Mouse (Mus musculus) limb, embryonic 15.5 days (tissue): ENCODE measurements at regions not wholly inside any gene's neighbourhood (a gene's known extent, or its start where the extent isn't known, plus 50 kb on each side); places are given as distances from the start of the nearest gene placed in this dataset.

Source experiments
- ATAC-seq: fragments of 200-750 bp; cut with Nextera tagmentation; 2 replicates; pipeline ENCODE4 v1.8.0; 2017; ENCODE audit warnings: low read depth, moderate TSS enrichment; ENCODE audit not compliant: insufficient number of reproducible peaks, low FRiP score, low TSS enrichment
- H3K27ac ChIP-seq: fragments of 300-500 bp; sonication (generic); 2 replicates; pipeline ENCODE4 v1.5.1; 2015; ENCODE audit warnings: moderate library complexity, mild to moderate bottlenecking, inconsistent platforms
- H3K27me3 ChIP-seq: fragments of 300-500 bp; sonication (generic); 2 replicates; pipeline ENCODE4 v1.6.1; 2015; ENCODE audit warnings: inconsistent platforms
- H3K36me3 ChIP-seq: fragments of 300-500 bp; sonication (generic); 2 replicates; pipeline ENCODE4 v1.6.1; 2015; ENCODE audit warnings: inconsistent platforms
- H3K4me1 ChIP-seq: fragments of 300-500 bp; sonication (generic); 2 replicates; pipeline ENCODE4 v1.6.1; 2015; ENCODE audit warnings: inconsistent platforms
- H3K4me2 ChIP-seq: fragments of 300-500 bp; sonication (generic); 2 replicates; pipeline ENCODE4 v1.6.1; 2015; ENCODE audit warnings: mild to moderate bottlenecking, inconsistent platforms
- H3K4me3 ChIP-seq: fragments of 300-500 bp; sonication (generic); 2 replicates; pipeline ENCODE4 v1.5.1; 2015; ENCODE audit warnings: mild to moderate bottlenecking, inconsistent platforms
- H3K9ac ChIP-seq: fragments of 300-500 bp; sonication (generic); 2 replicates; pipeline ENCODE4 v1.6.1; 2015; ENCODE audit warnings: inconsistent platforms
- H3K9me3 ChIP-seq: fragments of 300-500 bp; sonication (generic); 2 replicates; pipeline ENCODE4 v1.6.1; 2016; ENCODE audit warnings: inconsistent platforms
- WGBS: fragments of 180-500 bp; shearing (Covaris S2); methylation state at CpG from one replicate; pipeline ENCODE4 v1.1.7; 2015; 5-methylcytosine and 5-hydroxymethylcytosine counted together

DNA sequence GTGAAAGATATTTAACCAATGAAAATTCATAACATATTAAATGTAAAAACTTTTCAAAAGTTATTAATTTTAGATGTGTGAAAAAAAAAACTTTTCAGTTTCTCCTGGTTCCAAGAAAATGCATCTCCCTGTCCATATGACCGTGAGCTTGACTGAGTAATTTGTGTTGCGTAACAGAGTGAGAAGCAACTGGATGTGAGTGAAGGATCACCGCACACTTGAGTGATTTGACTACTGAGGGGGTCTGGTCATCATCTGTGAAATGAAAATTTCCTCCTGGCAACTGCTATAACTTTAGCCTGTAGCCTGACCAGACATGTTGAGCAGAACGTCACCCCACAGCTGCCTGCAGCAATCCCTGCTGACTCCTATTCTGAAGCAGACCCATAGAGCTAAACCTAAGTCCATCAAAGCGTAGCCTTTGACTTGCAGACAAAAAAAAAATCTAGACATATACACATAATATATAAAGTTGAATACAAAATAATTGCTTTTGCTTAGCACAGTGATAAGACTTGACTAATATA lies 461.2 kb downstream of the Brinp3 start:
- H3K9ac ChIP-seq = no peak overlapping the region
- H3K27ac ChIP-seq = no peak overlapping the region
- no peak overlapping the region for H3K4me2 ChIP-seq
- no peak for ATAC-seq
- H3K27me3 ChIP-seq = no peaks in the 10 kb centered on the region
- H3K4me3 ChIP-seq = no peak overlapping the region
- no peaks in the 10 kb centered on the region for H3K9me3 ChIP-seq
- H3K36me3 ChIP-seq = no peaks in the 10 kb centered on the region
- H3K4me1 ChIP-seq = no peaks in the 10 kb centered on the region
- WGBS = 75% methylated on average over 5 of the region's 5 CpGs

DNA sequence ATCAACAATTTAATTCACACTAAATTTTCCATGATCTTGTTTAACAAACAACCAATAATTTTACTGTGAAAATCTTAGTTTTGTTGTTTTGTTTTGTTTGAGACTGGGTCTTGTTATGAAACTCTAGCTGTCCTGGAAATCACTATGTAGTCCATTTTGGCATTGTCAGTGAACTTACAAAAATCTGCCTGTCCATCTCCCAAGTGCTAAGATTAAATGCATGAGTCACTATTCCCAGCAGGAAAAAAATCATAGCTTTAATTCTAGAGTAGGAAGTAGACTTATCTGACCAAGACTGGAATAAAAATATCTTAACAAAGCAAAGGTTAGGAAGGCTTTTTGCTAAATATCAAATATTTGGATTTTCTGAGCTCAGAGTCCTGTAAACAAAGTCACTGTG lies 461.8 kb downstream of the Brinp3 start:
- Histone ChIP-seq H3K4me1 (no peaks in the 10 kb centered on the region), H3K9ac (no peak overlapping the region), H3K4me2 (no peak overlapping the region), H3K27ac (no peak overlapping the region), H3K27me3 (no peaks in the 10 kb centered on the region), H3K36me3 (no peaks in the 10 kb centered on the region), H3K4me3 (no peak overlapping the region), H3K9me3 (no peaks in the 10 kb centered on the region)
- ATAC-seq = no peak

DNA sequence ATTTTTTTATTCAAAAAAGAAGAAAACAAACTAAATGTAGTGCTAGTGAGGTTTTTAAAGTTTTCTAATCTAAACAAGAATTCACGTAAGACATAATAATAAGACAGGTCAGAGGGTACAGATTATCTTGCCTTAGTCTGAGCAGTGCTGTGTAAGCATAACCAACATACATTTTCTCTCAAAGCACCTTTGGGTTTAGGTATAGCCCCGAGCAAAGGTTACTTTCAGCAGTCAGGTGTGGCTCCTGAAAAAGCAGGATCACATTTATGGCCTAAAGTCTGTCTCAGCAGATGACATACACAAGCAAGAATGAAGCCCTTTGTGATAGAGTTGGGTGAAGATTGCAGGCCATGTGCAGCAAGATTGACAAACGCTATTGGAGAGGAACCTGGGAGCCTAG lies 465.9 kb downstream of the Brinp3 start:
- no peaks in the 10 kb centered on the region for H3K9me3 ChIP-seq
- no peak for ATAC-seq
- no peak overlapping the region for H3K4me2 ChIP-seq
- WGBS = 75% methylated on average over 3 of the region's 3 CpGs
- H3K4me1 ChIP-seq = no peaks in the 10 kb centered on the region
- H3K27ac ChIP-seq = no peak overlapping the region
- H3K36me3 ChIP-seq = no peaks in the 10 kb centered on the region
- no peak overlapping the region for H3K4me3 ChIP-seq
- H3K27me3 ChIP-seq = no peaks in the 10 kb centered on the region
- H3K9ac ChIP-seq = no peak overlapping the region

DNA sequence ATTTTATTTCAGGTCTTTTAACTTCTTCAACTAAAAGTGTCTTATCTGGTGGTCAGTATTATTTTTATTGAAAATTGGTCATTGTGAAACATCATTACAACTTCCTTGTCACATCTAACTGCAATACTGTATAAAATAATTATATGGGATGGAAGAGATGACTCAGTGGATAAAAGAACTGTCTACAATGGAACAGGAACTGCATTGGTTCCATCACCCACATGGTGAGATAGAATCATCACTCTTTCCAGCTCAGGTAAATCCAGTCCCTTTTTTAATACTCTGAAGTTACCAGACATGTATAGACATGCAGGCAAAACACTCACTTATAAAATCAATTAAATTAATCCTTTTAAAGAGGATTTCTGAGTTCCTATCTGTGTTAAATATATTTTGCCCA lies 473.0 kb downstream of the Brinp3 start:
- no peaks in the 10 kb centered on the region for H3K4me1 ChIP-seq
- no peak overlapping the region for H3K27ac ChIP-seq
- no peaks in the 10 kb centered on the region for H3K9me3 ChIP-seq
- no peaks in the 10 kb centered on the region for H3K36me3 ChIP-seq
- H3K27me3 ChIP-seq = no peaks in the 10 kb centered on the region
- H3K4me2 ChIP-seq = no peak overlapping the region
- no peak overlapping the region for H3K4me3 ChIP-seq
- H3K9ac ChIP-seq = no peak overlapping the region
- no peak for ATAC-seq

DNA sequence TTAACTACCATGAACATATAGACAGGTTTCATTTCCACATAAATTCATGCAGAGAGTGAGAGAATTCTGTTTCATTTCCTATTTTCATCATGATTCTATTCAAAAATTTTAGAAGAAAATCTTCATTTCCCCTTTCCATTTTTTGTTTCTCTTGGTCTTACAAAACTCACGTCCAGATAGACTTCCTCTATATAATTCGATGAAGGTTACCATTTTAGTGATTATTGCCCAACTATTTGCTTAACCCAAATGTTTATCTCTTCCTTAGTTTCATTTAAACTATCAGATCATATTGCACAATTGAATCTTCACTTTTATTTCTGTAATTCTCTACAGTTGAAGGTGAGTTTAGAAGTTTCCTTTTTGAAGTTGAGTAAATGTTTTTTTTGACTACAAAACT lies 473.4 kb downstream of the Brinp3 start:
- 79% methylated on average over 2 of the region's 2 CpGs for WGBS
- no peak overlapping the region for H3K9ac ChIP-seq
- ATAC-seq = no peak

DNA sequence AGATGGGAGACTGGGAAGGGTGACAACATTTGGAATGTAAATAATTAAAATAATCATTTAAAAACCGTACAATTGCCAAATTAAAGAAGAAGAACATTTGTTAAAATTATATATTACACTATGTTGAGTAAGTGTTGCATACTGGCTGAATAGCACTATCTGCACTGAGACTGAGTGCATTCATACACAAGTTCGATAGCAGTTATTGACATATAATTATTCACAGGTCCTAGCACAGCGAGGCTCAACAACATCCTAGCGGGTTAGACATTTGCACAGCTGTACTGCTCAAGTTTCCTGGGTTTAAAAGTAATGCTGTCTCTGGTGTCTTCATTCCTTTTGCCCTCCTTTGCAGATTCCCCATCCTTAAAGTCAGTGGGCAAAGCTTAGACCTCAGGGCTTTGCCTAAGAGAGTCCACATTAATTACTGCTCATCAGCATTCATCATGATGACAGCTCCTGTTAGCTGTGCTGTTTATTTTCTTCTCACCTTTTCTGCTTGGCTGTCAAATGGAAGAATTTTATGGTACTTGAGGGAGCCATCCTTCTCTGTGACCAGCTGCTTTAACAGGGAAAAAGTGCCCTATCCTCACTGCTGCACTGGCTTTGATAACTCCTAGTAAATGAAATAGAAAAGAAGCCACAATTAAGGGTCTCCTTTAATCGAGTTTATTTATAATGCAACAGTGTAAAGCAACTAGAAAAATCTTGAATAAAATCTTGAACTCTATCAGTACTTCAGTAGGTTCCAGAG lies 489.1 kb downstream of the Brinp3 start:
- no peak for ATAC-seq
- no peaks in the 10 kb centered on the region for H3K9me3 ChIP-seq
- WGBS = 64% methylated on average over 5 of the region's 5 CpGs
- H3K27ac ChIP-seq = no peak overlapping the region
- no peak overlapping the region for H3K9ac ChIP-seq
- H3K36me3 ChIP-seq = no peaks in the 10 kb centered on the region
- no peaks in the 10 kb centered on the region for H3K27me3 ChIP-seq
- H3K4me1 ChIP-seq = no peaks in the 10 kb centered on the region
- no peak overlapping the region for H3K4me2 ChIP-seq
- no peak overlapping the region for H3K4me3 ChIP-seq

More for the DNA sequence above, 473.4 kb downstream of the Brinp3 start:
- Histone ChIP-seq H3K4me2 (no peak overlapping the region), H3K4me3 (no peak overlapping the region), H3K4me1 (no peaks in the 10 kb centered on the region), H3K36me3 (no peaks in the 10 kb centered on the region), H3K27ac (no peak overlapping the region), H3K27me3 (no peaks in the 10 kb centered on the region), H3K9me3 (no peaks in the 10 kb centered on the region)

DNA sequence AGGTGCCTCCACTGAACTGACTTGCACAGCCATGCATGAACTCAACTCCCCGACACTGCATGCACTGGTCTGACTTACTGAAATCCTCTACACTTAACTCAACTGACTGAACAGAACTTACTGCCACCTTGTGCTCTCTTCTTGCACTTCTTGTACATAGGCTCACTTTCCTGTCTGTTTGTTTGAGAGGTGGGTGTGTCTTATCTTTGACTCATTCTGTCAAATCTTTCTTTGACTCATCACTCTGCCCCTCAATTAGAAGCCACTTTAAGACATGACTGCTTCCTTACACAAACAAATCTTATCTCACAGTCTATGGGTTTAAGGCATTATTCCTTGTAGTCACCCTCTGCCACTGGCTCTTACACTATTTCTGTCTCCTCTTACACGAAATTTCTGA lies 505.5 kb downstream of the Brinp3 start:
- Histone ChIP-seq H3K4me3 (no peak overlapping the region), H3K36me3 (no peaks in the 10 kb centered on the region), H3K27ac (no peak overlapping the region), H3K27me3 (no peaks in the 10 kb centered on the region), H3K4me1 (no peaks in the 10 kb centered on the region), H3K4me2 (no peak overlapping the region), H3K9me3 (no peaks in the 10 kb centered on the region), H3K9ac (no peak overlapping the region)
- ATAC-seq = no peak
- WGBS = 59% methylated on average over 2 of the region's 2 CpGs

DNA sequence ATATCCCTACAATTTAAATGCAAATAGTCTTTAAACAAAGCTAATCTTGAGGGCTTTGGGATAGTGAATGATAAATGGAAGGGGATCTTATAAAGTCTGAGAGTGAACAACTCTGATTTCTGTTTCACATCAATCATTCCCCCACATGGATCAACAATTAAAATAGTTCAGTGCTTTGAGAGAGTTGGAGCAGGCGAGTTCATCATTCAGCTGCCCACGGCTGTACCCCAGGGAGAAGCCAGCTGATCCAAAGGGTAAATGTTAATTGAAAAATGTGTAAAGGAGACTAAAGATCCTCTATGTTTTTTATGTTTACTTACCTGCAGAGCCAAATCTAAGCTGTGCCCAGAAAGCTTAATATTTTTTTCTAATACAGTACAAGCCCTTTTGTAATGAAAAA lies 553.2 kb downstream of the Brinp3 start:
- Histone ChIP-seq H3K27me3 (no peaks in the 10 kb centered on the region), H3K27ac (no peak overlapping the region), H3K9me3 (no peaks in the 10 kb centered on the region), H3K9ac (no peak overlapping the region), H3K4me1 (no peaks in the 10 kb centered on the region), H3K4me3 (no peak overlapping the region), H3K4me2 (no peak overlapping the region), H3K36me3 (no peaks in the 10 kb centered on the region)
- no peak for ATAC-seq
- 47% methylated on average over 2 of the region's 2 CpGs for WGBS

DNA sequence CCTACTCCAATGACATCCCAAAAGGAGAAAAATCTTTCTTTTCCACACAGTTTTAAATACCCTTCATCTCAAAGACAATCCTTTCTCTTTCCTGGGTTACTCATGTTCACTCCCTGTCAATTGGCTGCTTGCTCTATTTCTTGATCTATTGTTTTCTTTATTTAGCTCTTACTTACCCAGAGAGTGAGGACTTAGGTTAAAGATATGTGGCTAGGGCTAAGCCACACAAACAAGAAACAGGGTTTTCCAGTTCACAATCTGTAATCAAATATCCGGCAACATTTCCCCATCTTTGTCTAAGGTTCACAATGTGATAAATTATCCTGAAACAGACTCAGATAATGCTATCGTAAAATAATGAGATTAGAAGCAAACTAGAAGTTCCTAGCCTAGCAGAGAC lies 563.9 kb downstream of the Brinp3 start:
- no peak overlapping the region for H3K4me2 ChIP-seq
- no peaks in the 10 kb centered on the region for H3K9me3 ChIP-seq
- H3K36me3 ChIP-seq = no peaks in the 10 kb centered on the region
- ATAC-seq = no peak
- no peaks in the 10 kb centered on the region for H3K27me3 ChIP-seq
- no peak overlapping the region for H3K9ac ChIP-seq
- no peak overlapping the region for H3K27ac ChIP-seq
- 70% methylated on average over 2 of the region's 2 CpGs for WGBS
- H3K4me1 ChIP-seq = no peaks in the 10 kb centered on the region
- H3K4me3 ChIP-seq = no peak overlapping the region

DNA sequence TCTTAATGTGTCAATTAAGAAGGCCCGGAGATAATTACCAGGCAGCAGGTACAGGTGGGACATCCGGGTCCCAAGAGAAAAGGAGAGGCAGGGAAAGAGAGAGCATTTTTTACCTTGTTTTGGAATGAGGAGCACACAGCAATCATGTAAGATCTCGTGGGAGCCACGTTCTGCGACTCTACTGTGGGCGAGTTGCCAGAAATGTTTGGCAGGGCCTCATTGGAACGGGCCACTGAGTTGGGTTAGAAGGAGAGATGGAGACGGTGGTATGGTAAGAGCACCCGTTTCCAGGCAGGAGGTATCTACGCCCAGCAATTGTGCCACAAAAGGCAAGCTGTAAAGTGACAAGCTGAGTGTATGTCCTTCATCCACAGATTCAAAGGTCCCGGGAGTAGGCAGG lies 579.6 kb downstream of the Brinp3 start:
- Histone ChIP-seq H3K4me3 (no peak overlapping the region), H3K36me3 (no peaks in the 10 kb centered on the region), H3K9ac (no peak overlapping the region), H3K27me3 (no peaks in the 10 kb centered on the region), H3K4me1 (no peaks in the 10 kb centered on the region), H3K27ac (no peak overlapping the region), H3K4me2 (no peak overlapping the region), H3K9me3 (no peaks in the 10 kb centered on the region)
- no peak for ATAC-seq
- 83% methylated on average over 11 of the region's 11 CpGs for WGBS

DNA sequence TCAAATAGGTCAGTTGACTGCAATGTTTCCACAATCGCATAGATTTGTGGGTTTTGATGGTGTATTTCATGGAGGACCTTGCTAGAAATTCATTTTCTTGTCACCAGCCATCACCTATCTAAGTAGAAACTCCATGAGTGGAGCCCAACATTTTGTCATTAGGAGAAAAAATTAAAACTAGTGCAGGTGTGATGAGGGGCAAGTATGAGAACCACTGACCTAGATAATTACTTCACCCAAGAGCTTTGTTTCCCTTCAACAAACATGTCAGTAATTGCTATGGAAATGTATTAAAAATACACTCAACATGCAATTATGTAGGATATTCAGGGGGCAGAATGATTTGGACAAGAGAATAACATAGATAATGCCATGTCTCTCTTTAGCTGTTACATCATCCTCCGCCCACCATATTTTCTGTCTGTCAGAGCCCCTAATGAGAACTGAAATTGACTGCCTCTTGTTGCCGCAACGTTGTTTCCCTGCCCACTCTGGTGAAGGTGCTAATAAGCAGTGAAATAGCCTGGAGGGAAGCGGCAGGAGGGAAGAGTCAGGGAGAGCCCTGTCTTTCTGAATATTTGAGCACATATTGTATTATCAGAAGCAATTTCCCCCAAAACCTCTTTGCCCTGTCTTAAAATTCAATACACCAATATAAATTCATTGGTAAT lies 589.7 kb downstream of the Brinp3 start:
- no peak overlapping the region for H3K4me3 ChIP-seq
- no peak overlapping the region for H3K27ac ChIP-seq
- H3K36me3 ChIP-seq = no peaks in the 10 kb centered on the region
- no peaks in the 10 kb centered on the region for H3K9me3 ChIP-seq
- ATAC-seq = no peak
- H3K4me2 ChIP-seq = no peak overlapping the region
- WGBS = 33% methylated on average over 5 of the region's 5 CpGs
- no peaks in the 10 kb centered on the region for H3K4me1 ChIP-seq
- H3K27me3 ChIP-seq = no peaks in the 10 kb centered on the region
- no peak overlapping the region for H3K9ac ChIP-seq

DNA sequence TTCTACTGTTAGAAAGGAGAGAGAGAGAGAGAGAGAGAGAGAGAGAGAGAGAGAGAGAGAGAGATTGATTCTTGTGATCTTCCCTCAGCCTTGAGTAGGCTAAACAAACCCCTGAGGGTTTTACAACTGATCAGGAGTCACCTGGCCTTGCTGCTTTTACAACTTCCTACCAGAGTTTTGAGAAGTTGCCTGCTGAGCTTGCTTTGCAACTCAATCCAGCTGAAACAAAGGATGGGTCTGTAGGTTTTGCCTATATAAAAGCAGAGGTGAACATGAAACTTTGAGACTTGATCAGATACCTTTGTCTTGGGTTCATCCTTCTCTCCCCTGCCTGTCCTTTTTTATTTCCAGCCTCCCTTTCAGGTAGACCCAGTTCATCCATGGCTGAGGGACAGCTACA lies 631.0 kb downstream of the Brinp3 start:
- Histone ChIP-seq H3K9ac (no peak overlapping the region), H3K4me3 (no peak overlapping the region), H3K4me2 (no peak overlapping the region), H3K27ac (no peak overlapping the region), H3K27me3 (no peaks in the 10 kb centered on the region), H3K4me1 (no peaks in the 10 kb centered on the region), H3K9me3 (no peaks in the 10 kb centered on the region), H3K36me3 (no peaks in the 10 kb centered on the region)
- ATAC-seq = no peak
